Mouse (Mus musculus) G1E (cell line): Measurements from ENCODE around the gene Rhot1.

Source experiments
- CTCF ChIP-seq: IDR thresholded peaks from 2 replicates; pipeline ENCODE4 v1.5.1; 2012; ENCODE audit warnings: low read depth, low read length, inconsistent platforms, mixed read lengths
- GATA1 ChIP-seq: IDR thresholded peaks from 2 replicates; pipeline ENCODE4 v1.6.1; 2012; ENCODE audit warnings: borderline replicate concordance, low read length, inconsistent platforms, mixed read lengths
- GATA2 ChIP-seq: IDR thresholded peaks from 2 replicates; pipeline ENCODE4 v1.6.1; 2012; ENCODE audit warnings: low read depth, low read length, inconsistent platforms, borderline replicate concordance
- POLR2AphosphoS5 ChIP-seq: IDR thresholded peaks from 2 replicates; pipeline ENCODE4 v1.6.1; 2012; ENCODE audit warnings: low read depth, low read length, inconsistent platforms; ENCODE audit not compliant: insufficient replicate concordance
- TAL1 ChIP-seq: conservative IDR thresholded peaks from 2 replicates; pipeline ENCODE4 v1.6.1; 2012; ENCODE audit warnings: low read depth, low read length, inconsistent platforms, mixed read lengths

DNA sequence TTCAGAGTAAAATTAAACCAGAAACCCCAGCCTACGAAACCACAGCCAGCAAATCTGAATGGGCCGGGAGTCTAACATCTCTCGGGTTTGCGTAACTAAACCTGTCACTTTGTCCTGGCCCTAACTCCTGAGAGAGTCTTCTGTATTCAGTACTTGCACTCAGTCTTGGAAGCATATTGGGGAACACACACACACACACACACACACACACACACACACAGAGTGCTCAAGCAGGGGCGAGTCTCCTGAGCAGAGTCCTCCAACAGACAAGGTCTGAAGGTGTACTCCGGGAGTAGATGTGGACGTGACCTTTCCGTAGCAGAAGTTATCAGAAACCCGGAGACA is 93.2 kb downstream of the Rhot1 start:
- TF ChIP-seq CTCF, result no peak
- no peak for TF ChIP-seq GATA1
- no peak for TF ChIP-seq POLR2AphosphoS5
- no peak for TF ChIP-seq TAL1
- no peak for TF ChIP-seq GATA2
